In genomic region chr5:114602012-114602411, GRCm38 (mm10) we compare ENCODE assay signal across 22 mouse cellular contexts. TPM values are rescaled to one million over a fixed set of nuclear protein-coding genes. Genes with fewer than 3 reads are reported as not detected.
DNase-seq lines count a peak whose midpoint lies in the region; ATAC-seq lines count a peak whose summit lies in the region.
"Had no signal": no experiment of that assay in that cellular context is flagged by ENCODE, and none has a peak within 500 bp of the region (broad histone marks: within the 10 kb centered on the region; RNA-seq: fewer than 3 reads in every experiment).

No protein-coding gene starts in this region.

- H3K9me3 ChIP-seq in embryonic facial prominence, embryonic 13.5 days, result no peaks in the 10 kb centered on the region
- H3K9me3 ChIP-seq in embryonic facial prominence, embryonic 10.5 days, result no peaks in the 10 kb centered on the region
- no peaks in the 10 kb centered on the region for H3K9me3 ChIP-seq in hindbrain, embryonic 12.5 days (replicated peaks)
- no peaks in the 10 kb centered on the region for H3K9me3 ChIP-seq in hindbrain, embryonic 14.5 days (ENCODE audit: control insufficient read depth, low read length)
- H3K9me3 ChIP-seq: forebrain, embryonic 13.5 days; forebrain, embryonic 15.5 days; G1E had no signal

- H3K4me3 ChIP-seq in embryonic facial prominence, embryonic 13.5 days, result no peak overlapping the region
- no peak overlapping the region for H3K4me3 ChIP-seq in embryonic facial prominence, embryonic 10.5 days
- no peak overlapping the region for H3K4me3 ChIP-seq in hindbrain, embryonic 12.5 days
- H3K4me3 ChIP-seq in hindbrain, embryonic 14.5 days (replicated peaks; ENCODE audit: low read length), result no peak overlapping the region
- H3K4me3 ChIP-seq: forebrain, embryonic 13.5 days; forebrain, embryonic 15.5 days had no signal

- no peak for ATAC-seq in embryonic facial prominence, embryonic 13.5 days (ENCODE audit: insufficient number of reproducible peaks, insufficient read depth, low FRiP score, low TSS enrichment, low read depth)
- ATAC-seq in hindbrain, embryonic 12.5 days (ENCODE audit: low FRiP score), result no peak
- no peak for ATAC-seq in hindbrain, embryonic 14.5 days (ENCODE audit: low FRiP score)
- ATAC-seq: activated CD4-positive, CD25-positive, alpha-beta regulatory T cell, adult 4 months; CD4-positive, CD25-positive, alpha-beta regulatory T cell, adult 4 months; forebrain, embryonic 13.5 days; forebrain, embryonic 15.5 days; forebrain, postnatal 0 days; Patski had no signal

- H3K9ac ChIP-seq in embryonic facial prominence, embryonic 13.5 days, result 0 out of 2 replicates have a peak overlapping the region, but pooled peaks have one; percentile 27
- H3K9ac ChIP-seq in hindbrain, embryonic 12.5 days, result 0 out of 2 replicates have a peak overlapping the region, but pooled peaks have one; percentile 2
- H3K9ac ChIP-seq in hindbrain, embryonic 14.5 days, result no peak overlapping the region
- H3K9ac ChIP-seq: forebrain, embryonic 15.5 days; forebrain, postnatal 0 days had no signal

- 80% methylated on average over 8 of the region's 8 CpGs for WGBS in embryonic facial prominence, embryonic 13.5 days
- WGBS in embryonic facial prominence, embryonic 10.5 days, result 86% methylated on average over 8 of the region's 8 CpGs
- 79% methylated on average over 8 of the region's 8 CpGs for WGBS in hindbrain, embryonic 12.5 days
- WGBS in hindbrain, embryonic 14.5 days, result 79% methylated on average over 8 of the region's 8 CpGs

- H3K27me3 ChIP-seq in embryonic facial prominence, embryonic 13.5 days, result peaks cover 13% of the 10 kb centered on the region; the same call in 1 of the 2 replicates
- H3K27me3 ChIP-seq in embryonic facial prominence, embryonic 10.5 days (replicated peaks; ENCODE audit: low read depth, poor library complexity, severe bottlenecking), result no peaks in the 10 kb centered on the region
- no peaks in the 10 kb centered on the region; the same call in 1 of the 2 replicates for H3K27me3 ChIP-seq in hindbrain, embryonic 12.5 days
- H3K27me3 ChIP-seq in hindbrain, embryonic 14.5 days (ENCODE audit: control insufficient read depth, insufficient read depth, low read length), result no peaks in the 10 kb centered on the region
- H3K27me3 ChIP-seq: Patski had no signal

- no peak overlapping the region for H3K4me2 ChIP-seq in embryonic facial prominence, embryonic 13.5 days
- no peak overlapping the region for H3K4me2 ChIP-seq in hindbrain, embryonic 12.5 days (replicated peaks)
- no peak overlapping the region for H3K4me2 ChIP-seq in hindbrain, embryonic 14.5 days (replicated peaks)
- H3K4me2 ChIP-seq: forebrain, embryonic 13.5 days; forebrain, embryonic 15.5 days had no signal

- H3K36me3 ChIP-seq in embryonic facial prominence, embryonic 13.5 days, result no peaks in the 10 kb centered on the region
- no peaks in the 10 kb centered on the region for H3K36me3 ChIP-seq in embryonic facial prominence, embryonic 10.5 days (replicated peaks)
- no peaks in the 10 kb centered on the region for H3K36me3 ChIP-seq in hindbrain, embryonic 12.5 days
- H3K36me3 ChIP-seq in hindbrain, embryonic 14.5 days (replicated peaks; ENCODE audit: control insufficient read depth, insufficient read depth), result no peaks in the 10 kb centered on the region
- H3K36me3 ChIP-seq: forebrain, embryonic 15.5 days had no signal

- H3K4me1 ChIP-seq in embryonic facial prominence, embryonic 13.5 days, result peaks cover 11% of the 10 kb centered on the region
- H3K4me1 ChIP-seq in embryonic facial prominence, embryonic 10.5 days, result peaks cover 41% of the 10 kb centered on the region
- H3K4me1 ChIP-seq in hindbrain, embryonic 12.5 days, result peaks cover 42% of the 10 kb centered on the region
- peaks cover 29% of the 10 kb centered on the region for H3K4me1 ChIP-seq in hindbrain, embryonic 14.5 days (replicated peaks; ENCODE audit: control insufficient read depth, insufficient read depth, low read length)

- DNase-seq in adrenal gland, adult 2 months, result peak; percentile 53
- no peak for DNase-seq in adrenal gland, adult (ENCODE audit: inconsistent age in 2 of 2, low spot score in 1 of 2)
- DNase-seq in embryonic facial prominence, embryonic 10.5 days (ENCODE audit: low spot score), result no peak
- no peak for DNase-seq in hindbrain, embryonic 14.5 days (ENCODE audit: low spot score)
- DNase-seq: adrenal gland, adult 8-10 months; adrenal gland, postnatal 14 days; B cell, adult 2 months; cerebellum, adult 11-12 months; cerebellum, adult 2 months; cerebellum, adult 9-10 months; cerebellum, postnatal 10 days; cerebellum, postnatal 25 days; forebrain, postnatal 0 days had no signal

- no peak overlapping the region for H3K27ac ChIP-seq in embryonic facial prominence, embryonic 13.5 days
- H3K27ac ChIP-seq in embryonic facial prominence, embryonic 10.5 days (replicated peaks), result no peak overlapping the region; the same call in 1 of the 2 replicates
- no peak overlapping the region for H3K27ac ChIP-seq in hindbrain, embryonic 12.5 days
- no peak overlapping the region for H3K27ac ChIP-seq in hindbrain, embryonic 14.5 days
- H3K27ac ChIP-seq: forebrain, embryonic 15.5 days had no signal

RNA-seq across cellular contexts. Expression of gene Fam222a, which starts 34.2 kb away (rescaled TPM):
- total RNA-seq in adrenal gland, adult 2 months (2021), result 10 to 100 TPM; 32.9 to 84.3 TPM
- polyA plus RNA-seq in adrenal gland, adult 2 months (2012; rRNA removed), result 68.3 and 72.0 TPM in 2 replicates
- 1.2 and 1.3 TPM in 2 replicates for polyA plus RNA-seq in embryonic facial prominence, embryonic 13.5 days (2015; fragmentation: Nextera tagmentation; extraction: Ambion mirVana)
- polyA plus RNA-seq in embryonic facial prominence, embryonic 10.5 days (2016; fragmentation: Nextera tagmentation; extraction: Ambion mirVana), result 2.3 and 3.8 TPM in 2 replicates
- 9.4 and 9.9 TPM in 2 replicates for polyA plus RNA-seq in hindbrain, embryonic 12.5 days (2016; fragmentation: Nextera tagmentation; extraction: Ambion mirVana)
- polyA plus RNA-seq in hindbrain, embryonic 14.5 days (2014; fragmentation: Nextera tagmentation; extraction: Ambion mirVana), result 6.6 and 6.7 TPM in 2 replicates
- total RNA-seq: CH12.LX had no signal
- polyA plus RNA-seq: activated CD4-positive, CD25-positive, alpha-beta regulatory T cell, adult 4 months; CD4-positive, CD25-positive, alpha-beta regulatory T cell, adult 4 months had no signal

RNA-seq across cellular contexts. Expression of gene Trpv4, which starts 56.2 kb away (rescaled TPM):
- total RNA-seq in adrenal gland, adult 2 months (2021), result 1 to 10 TPM; 2.5 to 3.1 TPM
- 4.5 and 5.4 TPM in 2 replicates for polyA plus RNA-seq in adrenal gland, adult 2 months (2012; rRNA removed)
- 10.8 and 13.9 TPM in 2 replicates for polyA plus RNA-seq in embryonic facial prominence, embryonic 13.5 days (2015; fragmentation: Nextera tagmentation; extraction: Ambion mirVana)
- 0.75 and 0.91 TPM in 2 replicates for polyA plus RNA-seq in embryonic facial prominence, embryonic 10.5 days (2016; fragmentation: Nextera tagmentation; extraction: Ambion mirVana)
- 1.3 and 1.5 TPM in 2 replicates for polyA plus RNA-seq in hindbrain, embryonic 12.5 days (2016; fragmentation: Nextera tagmentation; extraction: Ambion mirVana)
- polyA plus RNA-seq in hindbrain, embryonic 14.5 days (2014; fragmentation: Nextera tagmentation; extraction: Ambion mirVana), result 1.1 and 1.4 TPM in 2 replicates
- total RNA-seq: CH12.LX, G1E had no signal
